Mouse (Mus musculus) right cerebral cortex, postnatal 25 days (tissue): ENCODE data around the gene Ptpn6.
"Not testable (repeated sequence)": the region's sequence is repeated elsewhere in the genome, so short reads cannot be mapped to it uniquely, and the experiment has no call there.

ENCODE experiments used
- DNase-seq: peaks from one replicate; pipeline ENCODE4 v3.0.0; 2022

Gene Ptpn6

GRCm38 (mm10) chr6:124694166-124694955, 44.2 kb downstream of the Ptpn6 start:
- peak; percentile 38 for DNase-seq

DNA sequence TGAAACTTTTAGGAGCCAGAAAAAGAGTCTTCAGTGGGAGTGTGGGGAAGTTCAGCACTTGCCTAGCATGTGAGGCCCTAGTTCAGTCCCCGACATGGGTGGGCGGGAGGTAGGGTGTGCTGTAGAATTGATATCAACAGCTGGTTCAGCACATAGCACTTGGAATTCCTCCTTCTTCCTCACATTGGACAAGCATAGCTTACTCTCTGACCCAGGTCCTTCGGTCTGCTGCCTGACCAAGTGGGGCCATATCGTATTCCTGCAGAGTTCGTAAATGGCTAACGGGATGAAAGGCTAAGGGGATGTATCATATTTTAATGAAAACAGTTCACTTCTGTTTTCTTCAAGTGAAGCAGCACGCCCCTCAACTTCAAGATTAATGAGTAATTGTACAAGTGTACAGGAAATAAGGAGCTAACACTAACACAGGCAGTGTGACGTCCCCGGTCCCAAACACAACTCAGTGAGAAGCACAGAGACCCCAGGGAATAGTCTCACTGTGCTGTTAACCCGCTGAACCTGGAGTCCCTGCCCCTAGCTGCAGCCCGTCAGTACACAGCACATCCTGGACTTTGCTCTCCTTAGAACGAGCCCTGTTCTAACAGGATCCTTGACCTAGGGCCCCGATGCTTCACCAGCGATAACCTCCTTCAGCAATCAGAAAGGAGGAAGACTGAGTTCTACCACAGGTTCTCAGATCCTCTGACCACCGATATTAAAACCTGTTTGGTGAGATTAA, 45.1 kb downstream of the Ptpn6 start:
- DNase-seq: no peak

DNA sequence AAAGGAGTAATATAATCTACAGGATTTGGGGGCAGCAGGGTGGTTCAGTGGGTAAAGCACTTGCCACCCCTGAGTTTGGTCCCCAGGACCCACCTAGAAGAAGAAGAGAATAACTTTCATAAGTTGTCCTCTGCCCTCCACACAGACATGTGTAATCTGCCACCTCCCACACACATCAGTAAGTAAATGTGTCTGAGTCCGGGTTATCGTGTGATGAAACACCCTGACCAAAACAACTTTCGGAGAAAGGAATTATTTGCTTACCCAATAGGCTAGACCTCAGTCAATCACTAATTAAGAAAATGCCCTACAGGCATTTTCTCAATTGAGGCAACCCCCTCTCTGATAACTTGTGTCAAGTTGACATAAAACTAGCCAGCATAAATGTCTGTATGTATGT, 48.0 kb downstream of the Ptpn6 start:
- no peak for DNase-seq

GRCm38 (mm10) chr6:124689011-124689410, 49.5 kb downstream of the Ptpn6 start:
- no peak for DNase-seq

DNA sequence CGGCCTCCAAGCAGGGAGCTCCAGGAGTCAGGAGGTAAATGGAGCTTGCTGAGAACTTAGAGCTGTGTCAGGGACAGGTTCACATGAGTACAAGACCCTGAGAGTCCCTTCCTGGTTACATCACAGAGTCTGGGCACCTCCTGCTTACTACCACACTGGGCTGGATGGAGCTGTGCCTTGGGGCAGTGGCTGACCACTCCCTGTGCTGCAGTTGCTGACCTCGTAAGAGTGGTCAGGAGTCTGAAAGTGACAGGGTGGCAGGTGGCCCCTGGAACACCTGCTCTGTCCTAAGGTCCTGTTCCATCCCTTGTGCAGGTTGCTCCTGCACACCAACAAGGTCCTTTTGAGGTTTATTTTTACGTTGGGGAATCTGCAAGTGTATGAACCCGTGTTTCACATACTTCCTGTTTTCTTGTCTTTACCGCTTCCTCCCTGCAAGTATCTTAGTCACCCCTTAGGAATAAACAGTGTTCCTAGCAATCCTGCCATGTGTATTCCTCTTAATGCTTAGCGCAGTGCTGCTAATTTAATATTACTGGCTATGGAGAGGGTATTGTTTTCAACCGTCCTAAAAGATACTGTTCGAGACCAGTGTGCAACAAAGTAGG, 50.3 kb downstream of the Ptpn6 start:
- no peak for DNase-seq

DNA sequence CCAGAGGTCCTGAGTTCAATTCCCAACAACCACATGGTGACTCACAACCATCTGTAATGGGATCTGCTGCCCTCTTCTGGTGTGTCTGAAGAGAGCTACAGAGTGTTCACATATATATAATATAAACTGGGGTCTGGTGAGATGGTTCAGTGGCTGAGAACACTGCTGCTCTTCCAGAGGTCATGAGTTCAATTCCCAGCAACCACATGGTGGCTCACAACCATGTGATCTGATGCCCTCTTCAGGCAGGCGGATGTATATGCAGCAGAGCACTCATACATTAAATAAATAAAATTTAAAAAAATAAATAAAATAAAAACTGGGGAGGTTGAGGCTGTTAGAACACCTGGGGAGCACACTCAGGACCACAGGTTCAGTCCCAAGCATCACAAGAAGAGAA, 51.9 kb downstream of the Ptpn6 start:
- not testable (repeated sequence) for DNase-seq

- DNase-seq: no peak
Measured at GRCm38 (mm10) chr6:124685606-124686386, 52.7 kb downstream of the Ptpn6 start.

DNA sequence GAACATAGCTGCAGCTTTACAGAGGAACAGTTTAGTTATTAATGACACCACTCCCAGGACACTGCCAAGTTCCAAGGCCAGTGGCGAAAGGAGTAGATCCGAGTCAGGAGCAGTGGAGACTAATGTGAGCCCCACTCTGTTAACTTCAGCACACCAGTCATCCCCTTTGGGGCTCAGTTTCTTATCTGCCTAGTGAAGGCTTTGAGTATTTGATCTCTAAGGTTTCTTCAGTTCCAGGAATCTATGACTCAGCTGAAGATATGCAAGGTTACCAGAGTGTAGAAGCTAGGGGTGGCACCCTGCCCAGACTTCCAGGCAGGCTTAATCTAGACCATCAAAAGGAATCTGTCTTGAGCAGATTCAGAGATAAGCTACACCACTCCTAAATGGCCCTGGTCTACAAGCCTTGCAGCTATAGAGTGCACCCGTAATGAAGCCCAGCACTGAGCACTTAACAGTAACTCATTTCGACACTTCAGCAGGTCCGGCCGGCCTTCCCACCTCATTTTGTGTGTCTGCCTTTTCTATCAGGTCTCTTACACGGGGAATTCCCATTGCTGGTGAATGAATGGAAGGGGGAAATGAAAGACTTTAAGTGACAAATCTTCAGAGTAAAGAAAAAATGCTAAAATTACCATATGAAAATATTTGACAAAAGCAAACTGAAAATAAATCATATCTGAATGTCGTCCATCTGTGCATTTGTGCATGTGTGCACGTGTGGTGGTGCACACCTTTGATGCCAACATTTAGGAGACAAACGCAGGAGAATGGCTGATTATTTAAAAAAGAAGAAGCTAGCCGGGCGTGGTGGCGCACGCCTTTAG, 54.7 kb downstream of the Ptpn6 start:
- no peak for DNase-seq

- DNase-seq: not testable (repeated sequence)
Measured at GRCm38 (mm10) chr6:124682291-124682690, 56.2 kb downstream of the Ptpn6 start.

DNA sequence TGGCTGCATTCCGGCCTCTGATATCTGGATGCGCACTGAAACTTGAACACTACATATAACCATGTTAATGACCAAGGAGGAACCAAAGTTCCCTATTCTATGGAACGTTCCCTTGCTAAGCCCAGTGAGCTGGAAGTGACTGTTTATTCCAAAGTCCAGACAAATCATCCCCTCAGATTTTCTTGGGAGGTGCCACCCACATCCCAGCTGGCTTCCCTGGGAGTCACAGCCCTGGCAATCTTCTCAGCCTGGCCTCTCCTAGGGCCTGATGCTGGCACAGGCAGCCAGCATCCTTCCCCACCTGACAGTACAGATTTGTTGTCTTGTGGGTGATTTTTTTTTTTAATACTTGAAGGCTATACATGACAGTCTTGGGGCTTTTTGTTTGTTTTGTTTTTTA, 59.0 kb downstream of the Ptpn6 start:
- no peak for DNase-seq

DNA sequence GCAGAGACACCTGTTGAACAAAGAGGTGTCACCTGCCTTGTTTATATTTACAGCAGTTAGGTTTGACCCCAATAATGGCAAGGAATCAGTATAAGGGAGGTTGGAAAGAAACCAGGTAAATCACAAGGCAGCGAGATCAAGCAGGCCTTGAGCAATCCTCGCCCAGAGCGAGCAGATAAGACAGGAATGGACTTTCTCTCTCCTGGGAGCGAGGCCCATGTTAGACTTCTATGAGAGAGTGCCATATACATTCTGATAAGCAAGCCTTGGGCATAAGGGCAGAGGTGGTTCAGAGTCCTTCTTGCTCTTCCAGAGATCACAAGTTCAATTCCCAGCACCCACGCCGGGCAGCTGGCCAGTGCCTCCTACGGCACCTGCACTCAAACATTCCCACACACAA, 59.7 kb downstream of the Ptpn6 start:
- DNase-seq: no peak

DNA sequence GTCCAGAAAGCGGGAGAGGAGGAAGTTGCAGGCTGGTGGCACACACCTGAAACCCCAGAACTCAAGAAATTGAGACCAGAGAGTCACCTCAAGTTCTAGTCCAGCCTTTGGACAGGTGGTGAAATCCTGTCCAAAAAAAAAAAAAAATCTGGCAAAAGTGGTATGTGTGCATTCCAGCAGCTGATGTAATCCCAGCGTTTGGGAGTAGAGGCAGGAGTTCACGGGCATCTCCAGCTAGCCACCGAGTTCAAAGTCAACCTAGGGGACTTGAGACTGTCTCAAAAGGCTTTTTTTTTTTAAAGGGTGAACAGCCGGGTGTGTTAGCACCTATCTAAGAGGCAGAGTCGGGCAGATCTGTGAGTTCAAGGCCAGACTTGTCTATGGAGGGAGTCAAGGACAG, 62.3 kb downstream of the Ptpn6 start:
- no peak for DNase-seq

GRCm38 (mm10) chr6:124674591-124674990, 63.9 kb downstream of the Ptpn6 start:
- DNase-seq: no peak

- DNase-seq: peak; percentile 41
Measured at GRCm38 (mm10) chr6:124673619-124674018, 64.9 kb downstream of the Ptpn6 start.

DNA sequence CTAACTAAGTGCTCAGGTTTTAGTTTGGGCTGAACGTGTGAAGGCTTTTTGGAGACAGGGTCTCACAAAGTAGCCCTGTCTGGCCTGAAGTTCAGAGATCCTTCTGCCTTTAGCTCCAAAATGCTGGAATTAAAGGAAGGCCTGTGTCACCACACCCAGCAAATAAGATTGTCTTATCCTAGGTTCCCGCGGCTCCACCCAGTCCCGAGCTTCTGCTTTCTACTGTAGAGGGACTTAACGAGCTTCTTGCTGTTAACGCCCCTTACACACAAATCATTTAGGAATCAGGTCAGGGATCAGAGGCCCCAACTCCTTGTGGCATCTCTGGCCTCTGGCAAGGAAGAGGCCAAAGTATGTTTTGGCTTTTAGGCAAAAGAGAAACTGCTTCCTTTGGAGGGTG, 66.4 kb downstream of the Ptpn6 start:
- DNase-seq: no peak
